Mouse (Mus musculus): Measurements from ENCODE around the gene Lrba. TPM values are rescaled to one million over a fixed set of nuclear protein-coding genes. Genes with fewer than 3 reads are reported as not detected.

Lrba gene
- polyA plus RNA-seq, 1 experiment from 2014 or later = 9.2 TPM

- Histone ChIP-seq H3K9ac (ENCODE audit: low read depth, low read length) (no peak overlapping the region), H3K4me2 (ENCODE audit: low read depth, low read length) (no peak overlapping the region), H3K9me3 (ENCODE audit: control insufficient read depth, low read length) (no peaks in the 10 kb centered on the region), H3K36me3 (ENCODE audit: control insufficient read depth, insufficient read depth, low read length) (peaks cover 10% of the 10 kb centered on the region; the same call in 1 of the 2 replicates), H3K27me3 (replicated peaks; ENCODE audit: control insufficient read depth, insufficient read depth, low read length) (no peaks in the 10 kb centered on the region), H3K27ac (replicated peaks; ENCODE audit: low read depth, low read length) (no peak overlapping the region), H3K4me3 (ENCODE audit: low read depth, low read length) (no peak overlapping the region), H3K4me1 (ENCODE audit: control insufficient read depth, insufficient read depth, low read length) (peaks cover 4% of the 10 kb centered on the region)
- 90% methylated on average over 9 of the region's 9 CpGs for WGBS
- ATAC-seq (ENCODE audit: low read depth) (no peak), DNase-seq (ENCODE audit: low spot score) (no peak)
Measured at GRCm38 (mm10) chr3:86804265-86804664, 579.8 kb downstream of the Lrba start.

GRCm38 (mm10) chr3:86806834-86807233 is 582.4 kb downstream of the Lrba start:
- no peak overlapping the region for H3K9ac ChIP-seq (ENCODE audit: low read depth, low read length)
- H3K27ac ChIP-seq (replicated peaks; ENCODE audit: low read depth, low read length) = no peak overlapping the region
- no peaks in the 10 kb centered on the region for H3K27me3 ChIP-seq (replicated peaks; ENCODE audit: control insufficient read depth, insufficient read depth, low read length)
- DNase-seq (ENCODE audit: low spot score) (no peak), ATAC-seq (ENCODE audit: low read depth) (no peak)
- WGBS = 91% methylated on average over 9 of the region's 9 CpGs
- H3K36me3 ChIP-seq (ENCODE audit: control insufficient read depth, insufficient read depth, low read length) = peaks cover 10% of the 10 kb centered on the region; the same call in 1 of the 2 replicates
- H3K9me3 ChIP-seq (ENCODE audit: control insufficient read depth, low read length) = no peaks in the 10 kb centered on the region
- no peaks in the 10 kb centered on the region for H3K4me1 ChIP-seq (ENCODE audit: control insufficient read depth, insufficient read depth, low read length)
- no peak overlapping the region for H3K4me3 ChIP-seq (ENCODE audit: low read depth, low read length)
- no peak overlapping the region for H3K4me2 ChIP-seq (ENCODE audit: low read depth, low read length)

- WGBS = 78% methylated on average over 14 of the region's 14 CpGs
- Histone ChIP-seq H3K36me3 (ENCODE audit: control insufficient read depth, insufficient read depth, low read length) (peaks cover 10% of the 10 kb centered on the region; the same call in 1 of the 2 replicates), H3K9ac (ENCODE audit: low read depth, low read length) (no peak overlapping the region), H3K9me3 (ENCODE audit: control insufficient read depth, low read length) (no peaks in the 10 kb centered on the region), H3K27ac (replicated peaks; ENCODE audit: low read depth, low read length) (no peak overlapping the region), H3K4me3 (ENCODE audit: low read depth, low read length) (no peak overlapping the region), H3K4me2 (ENCODE audit: low read depth, low read length) (no peak overlapping the region), H3K4me1 (ENCODE audit: control insufficient read depth, insufficient read depth, low read length) (no peaks in the 10 kb centered on the region), H3K27me3 (replicated peaks; ENCODE audit: control insufficient read depth, insufficient read depth, low read length) (no peaks in the 10 kb centered on the region)
- ATAC-seq (ENCODE audit: low read depth) (no peak), DNase-seq (ENCODE audit: low spot score) (no peak)
Measured at GRCm38 (mm10) chr3:86807750-86808467, 583.4 kb downstream of the Lrba start.

- Histone ChIP-seq H3K36me3 (ENCODE audit: control insufficient read depth, insufficient read depth, low read length) (peaks cover 10% of the 10 kb centered on the region), H3K4me2 (ENCODE audit: low read depth, low read length) (no peak overlapping the region), H3K4me1 (ENCODE audit: control insufficient read depth, insufficient read depth, low read length) (no peaks in the 10 kb centered on the region), H3K27me3 (replicated peaks; ENCODE audit: control insufficient read depth, insufficient read depth, low read length) (no peaks in the 10 kb centered on the region), H3K27ac (replicated peaks; ENCODE audit: low read depth, low read length) (no peak overlapping the region), H3K9me3 (ENCODE audit: control insufficient read depth, low read length) (no peaks in the 10 kb centered on the region), H3K9ac (ENCODE audit: low read depth, low read length) (no peak overlapping the region), H3K4me3 (ENCODE audit: low read depth, low read length) (no peak overlapping the region)
- DNase-seq (ENCODE audit: low spot score) = no peak
- 68% methylated on average over 9 of the region's 9 CpGs for WGBS
- no peak for ATAC-seq (ENCODE audit: low read depth)
Measured at GRCm38 (mm10) chr3:86809199-86809598, 584.7 kb downstream of the Lrba start.

- Histone ChIP-seq H3K9ac (ENCODE audit: low read depth, low read length) (no peak overlapping the region), H3K4me1 (ENCODE audit: control insufficient read depth, insufficient read depth, low read length) (no peaks in the 10 kb centered on the region), H3K27ac (replicated peaks; ENCODE audit: low read depth, low read length) (no peak overlapping the region), H3K27me3 (replicated peaks; ENCODE audit: control insufficient read depth, insufficient read depth, low read length) (no peaks in the 10 kb centered on the region), H3K36me3 (ENCODE audit: control insufficient read depth, insufficient read depth, low read length) (peaks cover 9% of the 10 kb centered on the region), H3K9me3 (ENCODE audit: control insufficient read depth, low read length) (no peaks in the 10 kb centered on the region), H3K4me2 (ENCODE audit: low read depth, low read length) (no peak overlapping the region), H3K4me3 (ENCODE audit: low read depth, low read length) (no peak overlapping the region)
- ATAC-seq (ENCODE audit: low read depth) (no peak; the same call in 1 of the 2 replicates), DNase-seq (ENCODE audit: low spot score) (no peak)
- WGBS = 33% methylated on average over 2 of the region's 2 CpGs
Measured at GRCm38 (mm10) chr3:86809646-86810045, 585.2 kb downstream of the Lrba start.

- H3K36me3 ChIP-seq (ENCODE audit: control insufficient read depth, insufficient read depth, low read length) = no peaks in the 10 kb centered on the region; the same call in 1 of the 2 replicates
- no peaks in the 10 kb centered on the region for H3K9me3 ChIP-seq (ENCODE audit: control insufficient read depth, low read length)
- DNase-seq (ENCODE audit: low spot score) (no peak), ATAC-seq (ENCODE audit: low read depth) (no peak)
- no peaks in the 10 kb centered on the region; the same call in 1 of the 2 replicates for H3K27me3 ChIP-seq (replicated peaks; ENCODE audit: control insufficient read depth, insufficient read depth, low read length)
- H3K9ac ChIP-seq (ENCODE audit: low read depth, low read length) = no peak overlapping the region
- H3K27ac ChIP-seq (replicated peaks; ENCODE audit: low read depth, low read length) = no peak overlapping the region
- H3K4me1 ChIP-seq (ENCODE audit: control insufficient read depth, insufficient read depth, low read length) = no peaks in the 10 kb centered on the region
- H3K4me3 ChIP-seq (ENCODE audit: low read depth, low read length) = no peak overlapping the region
- no peak overlapping the region for H3K4me2 ChIP-seq (ENCODE audit: low read depth, low read length)
- 87% methylated on average over 5 of the region's 5 CpGs for WGBS
Measured at GRCm38 (mm10) chr3:86810908-86811307, 586.4 kb downstream of the Lrba start.

- H3K27me3 ChIP-seq (replicated peaks; ENCODE audit: control insufficient read depth, insufficient read depth, low read length) = no peaks in the 10 kb centered on the region; the same call in 1 of the 2 replicates
- 0 out of 2 replicates have a peak, but pooled peaks cover 2% of the 10 kb centered on the region for H3K4me1 ChIP-seq (ENCODE audit: control insufficient read depth, insufficient read depth, low read length)
- peak; percentile 87 for DNase-seq (ENCODE audit: low spot score)
- ATAC-seq (ENCODE audit: low read depth) = peak; percentile 90
- no peak overlapping the region for H3K4me2 ChIP-seq (ENCODE audit: low read depth, low read length)
- H3K27ac ChIP-seq (replicated peaks; ENCODE audit: low read depth, low read length) = no peak overlapping the region
- H3K36me3 ChIP-seq (ENCODE audit: control insufficient read depth, insufficient read depth, low read length) = no peaks in the 10 kb centered on the region; the same call in 1 of the 2 replicates
- no peak overlapping the region for H3K9ac ChIP-seq (ENCODE audit: low read depth, low read length)
- 18% methylated on average over 3 of the region's 3 CpGs for WGBS
- H3K4me3 ChIP-seq (ENCODE audit: low read depth, low read length) = no peak overlapping the region
- no peaks in the 10 kb centered on the region for H3K9me3 ChIP-seq (ENCODE audit: control insufficient read depth, low read length)
Measured at GRCm38 (mm10) chr3:86812689-86813088, 588.2 kb downstream of the Lrba start.

GRCm38 (mm10) chr3:86818001-86818585 is 593.6 kb downstream of the Lrba start:
- no peak overlapping the region for H3K4me2 ChIP-seq (ENCODE audit: low read depth, low read length)
- DNase-seq (ENCODE audit: low spot score) = no peak
- 63% methylated on average over 13 of the region's 13 CpGs for WGBS

More at GRCm38 (mm10) chr3:86818001-86818585, 593.6 kb downstream of the Lrba start:
- no peak for ATAC-seq (ENCODE audit: low read depth)
- Histone ChIP-seq H3K27me3 (replicated peaks; ENCODE audit: control insufficient read depth, insufficient read depth, low read length) (no peaks in the 10 kb centered on the region; the same call in 1 of the 2 replicates), H3K9ac (ENCODE audit: low read depth, low read length) (no peak overlapping the region), H3K4me3 (ENCODE audit: low read depth, low read length) (no peak overlapping the region), H3K9me3 (ENCODE audit: control insufficient read depth, low read length) (no peaks in the 10 kb centered on the region), H3K27ac (replicated peaks; ENCODE audit: low read depth, low read length) (no peak overlapping the region), H3K36me3 (ENCODE audit: control insufficient read depth, insufficient read depth, low read length) (no peaks in the 10 kb centered on the region; the same call in 1 of the 2 replicates), H3K4me1 (ENCODE audit: control insufficient read depth, insufficient read depth, low read length) (peaks cover 7% of the 10 kb centered on the region; the same call in 1 of the 2 replicates)

All from embryonic facial prominence, embryonic 14.5 days (tissue).